Mouse (Mus musculus) layer of hippocampus, postnatal 36 days (tissue): ENCODE data around the gene Tm9sf1. TPM values are rescaled to one million over a fixed set of nuclear protein-coding genes. Genes with fewer than 3 reads are reported as not detected.

Experiments
- DNase-seq, 2 experiments: peaks; one replicate each; pipeline ENCODE4 v3.0.0; 2022
- total RNA-seq, 2 experiments: library from RNA; stranded (reverse); gene quantifications; 2 replicates each; pipeline ENCODE4 v1.2.3; 2021

Gene Tm9sf1
- total RNA-seq, 2 experiments from 2014 or later = 43.4 to 44.3 TPM

DNA sequence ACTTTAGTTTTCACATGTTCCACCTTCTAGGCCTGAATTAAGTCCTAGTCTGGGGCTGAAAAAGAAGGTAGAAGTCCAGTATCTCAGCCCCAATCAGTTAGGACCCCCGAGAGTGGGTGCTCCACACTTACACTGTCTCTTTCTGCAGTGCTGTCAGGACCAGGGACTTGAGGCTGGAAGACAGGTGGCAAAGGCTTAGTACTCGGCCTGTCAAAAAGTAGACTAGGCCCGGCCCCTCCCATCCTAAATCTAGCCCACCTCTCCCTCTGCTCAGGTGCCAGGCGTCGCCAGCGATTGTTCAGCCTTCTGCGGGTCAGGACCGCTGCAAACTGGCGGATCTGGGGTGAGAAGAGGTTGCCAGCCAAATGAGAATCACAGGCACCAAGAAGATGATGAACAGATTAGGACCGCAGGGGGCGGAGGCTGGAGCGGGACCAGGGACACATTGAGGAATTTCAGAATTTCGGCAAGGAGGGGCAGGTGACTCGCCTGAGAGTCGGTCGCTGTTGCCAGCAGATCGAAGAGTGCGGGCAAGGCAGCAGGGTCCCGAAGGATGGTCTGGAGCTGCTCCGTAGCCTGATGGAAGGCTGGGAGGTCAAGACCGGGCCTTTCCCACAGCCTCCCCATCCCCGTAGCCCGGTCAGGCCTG is 8.6 kb downstream of the Tm9sf1 start:
- peak; percentile 30 to 31 for DNase-seq

DNA sequence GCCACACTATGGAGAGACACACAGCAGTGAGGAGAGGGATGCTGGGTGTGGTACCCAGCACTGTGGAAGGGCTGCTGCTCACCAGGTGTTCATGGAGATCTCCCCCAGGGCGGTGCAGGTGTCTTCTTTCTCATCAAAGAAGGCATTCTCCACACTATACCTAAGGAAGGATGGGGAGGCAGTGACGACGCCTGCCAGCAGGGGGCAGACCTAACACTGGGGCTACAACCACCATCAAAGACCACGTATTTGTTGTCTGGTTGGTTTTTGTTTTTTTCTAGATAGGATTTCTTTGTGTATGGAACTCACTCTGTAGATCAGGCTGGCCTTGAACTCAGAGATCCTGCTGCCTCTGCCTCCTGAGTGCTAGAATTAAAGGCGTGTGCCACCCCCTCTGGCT is 14.3 kb downstream of the Tm9sf1 start:
- DNase-seq = no peak

DNA sequence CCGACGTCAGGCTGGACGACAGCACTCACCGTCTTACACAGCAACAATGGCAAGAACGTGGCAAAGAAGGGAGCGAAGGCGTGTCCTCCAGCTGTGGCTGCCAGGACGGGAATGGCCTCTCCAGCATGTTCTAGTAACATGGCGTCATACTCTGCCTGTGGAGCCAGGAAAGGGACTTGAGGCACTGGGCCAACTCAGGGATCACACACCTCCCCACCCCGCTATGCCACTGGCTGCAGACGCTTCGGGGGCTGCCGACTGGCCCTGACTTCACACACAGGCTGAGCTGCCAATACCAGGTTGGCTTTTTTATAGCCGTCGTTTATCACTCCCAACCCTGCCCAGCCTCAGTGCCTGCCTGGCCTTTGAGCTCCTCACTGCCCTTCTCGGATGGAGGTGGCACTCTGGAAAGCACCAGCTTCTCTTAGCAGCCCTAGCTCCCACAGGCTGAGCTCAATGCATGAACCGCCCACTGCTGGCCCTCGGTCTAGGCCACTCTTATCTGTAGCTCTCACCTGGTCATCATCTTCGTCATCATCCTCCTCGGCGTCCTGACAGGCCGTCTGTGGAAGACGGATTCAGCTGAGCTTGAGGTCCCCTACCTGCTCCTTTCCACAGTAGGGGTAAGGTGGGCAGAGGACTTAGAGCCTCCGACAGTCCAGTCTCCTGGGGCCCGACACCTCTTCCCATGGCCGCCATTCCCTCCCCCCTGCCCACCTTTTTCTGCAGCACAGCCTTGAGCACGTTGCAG is 15.4 kb downstream of the Tm9sf1 start:
- DNase-seq = no peak

DNA sequence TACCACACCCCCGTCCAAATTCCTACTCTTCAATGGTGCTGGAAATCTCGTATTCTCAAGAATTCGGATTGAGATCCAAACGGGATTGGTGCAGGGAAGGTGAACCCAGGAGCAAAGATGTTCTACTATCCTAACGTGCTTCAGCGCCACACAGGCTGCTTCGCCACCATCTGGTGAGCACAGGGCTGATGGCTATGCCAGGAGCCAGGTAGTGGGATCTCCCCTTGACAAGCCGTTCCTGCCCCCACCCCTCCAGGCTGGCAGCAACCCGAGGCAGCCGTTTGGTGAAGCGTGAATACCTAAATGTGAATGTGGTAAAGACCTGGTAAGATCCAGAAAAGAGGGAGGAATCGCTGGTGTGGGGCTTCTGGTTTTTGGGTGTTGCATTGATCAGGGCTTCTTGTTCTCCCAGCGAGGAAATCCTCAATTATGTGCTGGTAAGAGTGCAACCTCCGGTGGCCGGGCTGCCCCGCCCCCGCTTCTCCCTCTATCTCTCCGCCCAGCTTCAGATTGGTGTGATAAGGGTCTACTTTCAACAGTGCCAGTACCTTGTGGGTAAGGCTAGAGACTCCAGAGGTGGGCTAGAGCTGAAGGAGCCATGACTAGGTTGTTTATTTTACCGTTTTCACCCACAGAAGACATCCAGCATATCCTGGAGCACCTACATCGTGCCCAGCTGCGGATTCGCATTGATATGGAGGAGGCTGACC is 25.0 kb downstream of the Tm9sf1 start:
- DNase-seq = no peak

DNA sequence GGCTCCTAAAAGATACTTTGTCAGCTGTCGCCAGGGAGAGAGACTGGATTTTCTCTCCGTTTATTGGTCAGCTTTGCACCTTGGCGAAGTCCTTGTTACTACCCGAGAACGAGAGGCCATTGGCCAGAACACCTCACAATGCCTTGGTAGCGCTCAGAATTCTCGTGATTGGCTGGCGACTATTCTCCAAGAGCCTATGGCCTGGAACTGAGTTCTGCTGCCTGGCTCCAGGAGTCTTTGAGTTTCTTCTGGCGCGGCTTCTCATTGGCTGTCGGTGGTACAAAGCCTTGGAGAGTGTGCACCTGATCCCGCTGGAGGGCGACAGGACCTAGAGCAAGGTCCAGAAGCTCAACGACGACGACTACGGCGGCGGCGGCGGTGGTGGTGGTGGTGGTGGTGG is 25.8 kb downstream of the Tm9sf1 start, which contains the start of gene Rec8:
Gene Rec8, plus strand, starts transcription at position 216 of the 400 bp plus-strand sequence.
- no peak for DNase-seq

DNA sequence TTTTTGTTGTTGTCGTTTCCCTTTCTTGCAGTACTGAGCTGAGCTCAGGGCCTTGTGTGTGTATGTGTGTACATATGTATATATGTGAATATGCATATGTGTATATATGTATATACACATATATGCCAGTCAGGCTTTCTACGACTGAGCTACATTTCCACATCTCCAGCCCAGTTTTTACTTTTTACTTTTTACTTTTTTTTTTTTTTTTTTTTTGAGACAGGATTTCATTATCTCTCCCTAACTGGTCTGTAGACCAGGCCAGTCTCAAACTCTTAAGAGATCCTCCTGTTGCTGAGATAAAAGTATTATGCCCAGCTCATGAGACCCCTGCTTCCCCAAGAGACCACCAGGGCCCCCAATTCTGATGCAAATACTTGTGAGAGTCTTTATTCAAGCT is 26.8 kb downstream of the Tm9sf1 start:
- DNase-seq = no peak

DNA sequence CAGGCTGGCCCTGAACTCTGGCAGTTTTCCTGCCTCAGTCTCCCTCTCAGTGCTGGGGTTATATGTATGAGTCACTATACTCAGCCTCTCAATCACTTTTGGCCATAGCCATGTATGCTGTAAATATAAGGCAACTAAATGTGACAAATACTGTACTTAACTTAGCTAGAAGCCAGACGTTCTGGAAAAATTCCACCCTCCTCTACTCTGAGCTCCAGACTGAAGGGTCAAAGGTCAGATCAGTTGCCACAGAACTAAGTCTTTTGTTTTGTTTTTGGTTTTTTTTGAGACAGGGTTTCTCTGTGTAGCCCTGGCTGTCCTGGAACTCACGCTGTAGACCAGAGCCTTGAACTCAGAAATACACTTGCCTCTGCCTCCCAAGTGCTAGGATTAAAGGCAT is 27.7 kb downstream of the Tm9sf1 start:
- DNase-seq = no peak

DNA sequence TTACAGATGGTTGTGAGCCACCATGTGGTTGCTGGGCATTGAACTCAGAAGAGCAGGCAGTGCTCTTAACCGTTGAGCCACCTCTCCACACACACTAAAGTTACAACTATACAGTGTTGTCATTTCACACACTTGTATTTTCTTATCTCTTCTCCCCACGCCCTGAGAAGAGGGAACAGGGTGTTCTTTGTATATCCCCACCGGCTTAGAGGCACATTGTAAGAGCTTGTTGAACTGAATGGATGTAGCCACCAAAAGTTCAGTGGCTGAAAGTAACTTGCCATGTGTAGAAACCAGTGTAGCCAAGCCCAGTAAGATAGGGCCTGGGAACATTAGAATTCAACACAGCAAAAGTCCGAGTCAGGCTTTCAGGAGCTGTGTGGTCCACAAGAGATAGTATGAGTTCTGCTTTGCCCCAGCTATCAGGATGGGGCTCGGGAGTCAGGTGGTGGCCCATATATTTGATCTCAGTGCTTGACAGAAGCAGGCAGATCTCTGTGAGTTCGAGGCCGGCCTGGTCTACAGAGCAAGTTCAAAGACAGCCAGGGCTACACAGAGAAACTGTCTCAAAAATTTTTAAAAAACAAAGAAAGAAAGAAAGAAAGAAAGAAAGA is 28.9 kb downstream of the Tm9sf1 start:
- no peak for DNase-seq

DNA sequence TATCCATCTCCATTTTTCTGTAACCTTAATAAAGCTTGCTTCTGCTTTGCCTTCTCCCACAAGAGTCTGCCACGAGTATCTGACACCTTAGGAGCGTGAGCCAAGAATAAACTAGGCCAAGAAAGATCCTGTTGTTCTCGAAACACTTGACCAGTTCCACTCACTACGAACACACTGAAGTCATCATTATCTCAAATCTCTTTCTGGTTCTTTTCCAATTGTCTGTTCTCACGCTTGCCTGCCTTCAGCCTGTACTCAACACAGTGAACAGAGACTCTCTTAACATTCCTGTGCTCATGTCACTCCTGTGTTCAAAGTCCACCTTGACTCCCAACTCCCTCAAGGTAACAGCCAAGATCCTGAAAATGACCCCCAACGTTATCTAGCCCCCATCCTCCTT is 30.3 kb downstream of the Tm9sf1 start:
- DNase-seq = no peak

DNA sequence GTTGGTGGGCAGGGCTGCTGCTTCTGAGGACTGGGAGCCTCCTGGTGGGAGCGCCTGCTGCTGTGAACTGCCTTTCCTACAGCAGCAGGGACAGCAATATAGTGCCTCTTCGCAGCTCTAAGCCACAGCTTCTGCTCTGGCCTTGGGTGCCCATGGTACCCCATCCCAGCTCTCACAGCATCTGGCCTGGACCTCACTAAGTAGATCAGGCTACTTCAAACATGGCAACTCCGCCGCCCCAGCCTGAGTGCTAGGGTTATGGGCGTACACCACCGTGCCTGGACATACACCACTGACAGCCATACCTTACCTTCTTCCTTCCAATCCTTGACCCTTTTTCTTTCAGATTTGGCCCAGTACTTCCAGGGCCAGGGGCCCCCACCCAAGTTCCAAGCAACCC is 35.3 kb downstream of the Tm9sf1 start:
- no peak for DNase-seq

DNA sequence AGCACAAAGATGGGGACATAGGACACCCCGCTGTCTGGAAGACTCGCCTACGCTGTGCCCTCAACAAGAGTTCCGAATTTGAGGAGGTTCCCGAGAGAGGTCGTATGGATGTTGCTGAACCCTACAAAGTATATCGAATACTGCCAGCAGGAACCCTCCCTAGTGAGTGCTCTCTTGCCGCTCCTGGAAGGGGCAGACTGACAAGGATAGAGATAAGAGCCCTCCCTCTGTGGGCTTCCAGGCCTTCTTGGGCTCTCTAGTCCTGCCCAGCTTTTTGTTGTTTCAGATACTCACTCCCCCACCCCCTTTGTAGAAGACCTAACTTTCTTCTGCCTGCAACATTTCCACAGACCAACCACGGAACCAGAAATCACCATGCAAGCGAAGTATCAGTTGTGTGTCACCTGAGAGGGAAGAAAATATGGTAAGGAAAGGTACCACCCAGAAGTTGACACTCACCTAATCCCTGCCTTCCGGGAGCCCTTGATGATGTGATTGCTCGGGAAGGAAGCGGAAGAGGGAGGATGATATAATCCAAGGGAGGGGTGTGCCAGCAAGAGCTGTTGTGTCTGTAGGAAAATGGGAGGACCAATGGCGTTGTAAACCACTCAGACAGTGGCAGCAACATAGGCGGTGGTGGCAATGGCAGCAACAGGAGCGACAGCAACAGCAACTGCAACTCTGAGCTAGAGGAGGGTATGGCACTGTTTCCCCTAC is 37.7 kb downstream of the Tm9sf1 start:
- DNase-seq = no peak

DNA sequence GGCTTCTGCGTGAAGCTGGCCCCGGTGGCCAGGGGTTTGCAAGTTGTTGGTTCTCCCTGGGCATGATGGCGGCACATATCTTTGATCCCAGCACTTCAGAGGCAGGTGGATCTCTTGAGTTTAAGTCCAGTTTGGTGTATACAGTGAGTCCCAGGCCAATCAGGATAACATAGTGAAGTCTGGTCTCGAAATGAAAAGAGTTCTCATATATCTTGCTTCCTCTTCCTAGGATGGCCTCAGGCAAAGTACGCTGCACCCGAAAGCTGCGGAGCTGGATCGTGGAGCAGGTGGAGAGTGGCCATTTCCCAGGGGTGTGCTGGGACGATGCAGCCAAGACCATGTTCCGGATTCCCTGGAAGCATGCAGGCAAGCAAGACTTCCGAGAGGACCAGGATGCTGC is 38.8 kb downstream of the Tm9sf1 start:
- DNase-seq = no peak

DNA sequence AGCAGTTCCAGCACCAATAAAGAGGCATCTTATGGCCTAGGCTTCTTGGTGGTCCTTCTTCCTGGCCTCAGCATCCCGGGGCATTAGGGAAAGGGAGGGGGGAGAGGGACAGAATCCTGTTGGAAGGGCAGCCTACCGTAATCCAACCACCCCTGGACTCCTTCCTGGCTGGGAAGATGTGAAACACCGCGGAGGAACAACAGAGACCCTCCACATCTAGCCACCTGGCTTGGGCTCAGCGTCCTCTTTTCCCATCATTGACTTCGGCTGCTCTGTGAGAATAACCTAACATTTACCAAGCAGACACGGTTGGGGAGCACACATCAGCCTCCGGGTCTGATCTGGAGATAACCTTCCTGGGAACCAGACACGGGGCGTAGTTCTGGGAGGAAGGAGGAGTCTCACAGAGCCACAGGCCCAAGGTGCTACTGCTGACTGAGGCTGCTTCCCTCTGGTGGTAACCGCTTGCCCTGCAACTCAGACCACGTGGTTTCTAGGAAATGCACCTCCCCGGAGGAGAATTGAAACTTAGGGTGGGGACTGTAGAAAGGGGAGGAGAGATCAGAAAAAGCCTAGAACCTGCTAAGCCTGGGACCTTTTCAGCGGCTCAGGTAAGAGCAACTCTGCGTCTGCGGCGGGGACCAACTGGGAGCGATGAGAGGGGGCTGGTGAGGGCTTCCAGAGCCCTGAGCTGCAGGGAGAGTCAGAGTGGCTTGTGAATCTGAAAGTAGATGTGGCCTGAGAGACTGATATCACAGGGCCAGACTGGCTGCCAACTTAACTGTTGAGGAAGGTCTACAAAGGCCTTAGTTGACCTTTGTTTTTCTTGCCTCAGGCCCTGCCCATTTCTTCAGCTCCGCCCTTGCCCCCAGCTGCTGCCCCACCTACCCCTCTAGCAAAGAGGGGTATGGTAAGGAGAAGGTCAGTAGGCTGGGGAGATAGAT is 39.7 kb downstream of the Tm9sf1 start:
- DNase-seq = peak; percentile 77 to 78

DNA sequence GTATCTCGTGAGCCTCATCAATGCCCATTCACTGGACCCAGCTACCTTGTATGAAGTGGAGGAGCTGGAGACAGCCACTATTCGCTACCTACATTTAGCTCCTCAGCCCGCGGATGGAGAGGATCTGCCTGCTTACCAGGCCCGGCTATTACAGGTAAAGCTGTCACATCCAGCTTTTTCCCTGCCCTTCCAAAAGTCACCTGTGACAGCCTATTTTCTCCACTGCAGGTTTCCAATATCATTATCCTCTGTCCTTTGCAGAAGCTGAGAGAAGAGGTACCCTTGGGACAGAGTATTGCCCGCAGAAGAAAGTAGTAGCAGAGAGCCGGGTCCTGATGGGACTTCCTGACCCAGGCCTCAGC is 40.4 kb downstream of the Tm9sf1 start, which contains the start of gene Irf9:
Gene Irf9, plus strand, starts transcription at position 301 of the 362 bp plus-strand sequence.
- no peak for DNase-seq

DNA sequence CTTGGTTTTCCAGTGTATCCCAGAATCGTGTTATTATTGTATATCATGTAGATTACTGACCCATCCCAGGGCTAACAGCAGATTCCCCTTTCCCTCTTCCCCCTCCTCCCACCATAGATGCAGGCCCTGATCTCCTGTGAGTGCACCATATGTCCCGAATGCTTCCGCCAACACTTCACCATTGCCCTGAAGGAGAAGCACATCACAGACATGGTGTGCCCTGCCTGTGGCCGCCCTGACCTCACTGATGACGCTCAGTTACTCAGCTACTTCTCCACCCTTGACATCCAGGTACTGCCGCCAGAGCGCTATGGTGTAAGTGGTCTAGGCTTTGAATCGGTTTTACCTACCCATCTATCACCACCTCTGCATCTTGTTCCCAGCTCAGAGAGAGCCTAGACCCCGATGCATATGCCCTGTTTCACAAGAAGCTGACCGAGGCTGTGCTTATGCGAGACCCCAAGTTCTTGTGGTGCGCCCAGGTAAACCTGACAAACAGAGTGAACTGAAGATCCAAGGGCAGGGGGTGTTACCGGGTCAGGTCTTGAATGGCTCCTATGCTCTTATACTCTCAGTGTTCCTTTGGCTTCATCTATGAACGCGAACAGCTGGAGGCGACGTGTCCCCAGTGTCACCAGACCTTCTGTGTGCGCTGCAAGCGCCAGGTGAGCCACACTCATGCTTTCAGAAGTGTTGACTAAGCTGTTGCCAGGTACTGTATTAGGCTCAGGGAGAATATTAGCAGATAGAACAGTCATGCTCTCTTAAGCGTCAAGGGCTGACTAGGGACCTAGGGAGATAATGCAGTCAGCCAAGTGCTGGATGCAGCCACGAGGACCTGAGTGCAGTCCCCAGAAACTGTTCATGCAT is 44.9 kb downstream of the Tm9sf1 start:
- no peak for DNase-seq

DNA sequence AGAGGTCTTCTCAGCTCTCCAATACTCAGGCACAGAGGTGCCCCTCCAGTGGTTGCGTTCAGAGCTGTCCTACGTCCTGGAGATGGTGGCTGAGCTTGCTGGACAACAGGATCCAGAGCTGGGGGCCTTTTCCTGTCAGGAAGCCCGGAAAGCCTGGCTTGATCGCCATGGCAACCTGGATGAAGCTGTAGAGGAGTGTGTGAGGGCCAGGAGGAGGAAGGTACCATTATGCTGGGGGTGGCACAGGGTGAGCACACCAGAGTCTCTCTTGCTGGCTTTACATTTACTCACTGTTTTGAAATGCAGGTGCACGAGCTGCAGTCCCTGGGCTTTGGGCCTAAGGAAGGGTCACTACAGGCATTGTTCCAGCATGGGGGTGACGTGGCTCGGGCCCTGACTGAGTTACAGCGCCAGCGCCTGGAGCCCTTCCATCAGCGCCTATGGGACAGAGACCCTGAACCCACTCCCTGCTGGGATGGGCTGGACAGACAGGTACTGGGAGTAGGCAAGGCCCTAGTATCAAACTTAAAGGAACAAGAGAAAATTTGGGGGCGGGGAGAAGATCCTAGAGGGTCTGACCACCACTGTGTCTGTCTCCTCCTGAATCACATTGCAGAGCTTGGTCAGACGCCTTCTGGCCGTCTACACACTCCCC is 47.4 kb downstream of the Tm9sf1 start:
- DNase-seq = peak; percentile 28 to 29

DNA sequence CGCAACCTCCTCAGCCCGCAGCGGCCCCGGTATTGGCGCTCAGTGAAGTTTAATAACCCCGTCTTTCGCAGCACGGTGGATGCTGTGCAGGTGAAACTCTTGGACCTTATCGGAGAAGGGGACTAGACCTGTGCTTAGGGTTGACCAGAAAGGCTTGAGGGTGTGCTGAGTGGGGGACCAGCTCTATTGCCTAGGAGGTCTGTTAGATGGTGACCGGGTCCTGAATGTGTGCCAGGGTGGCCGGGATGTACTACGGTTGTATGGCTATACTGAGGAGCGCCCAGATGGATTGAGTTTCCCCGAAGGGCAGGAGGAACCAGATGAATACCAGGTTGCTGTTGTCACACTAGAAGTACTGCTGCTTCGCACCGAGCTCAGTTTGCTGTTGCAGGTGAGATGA is 51.4 kb downstream of the Tm9sf1 start:
- DNase-seq = no peak

DNA sequence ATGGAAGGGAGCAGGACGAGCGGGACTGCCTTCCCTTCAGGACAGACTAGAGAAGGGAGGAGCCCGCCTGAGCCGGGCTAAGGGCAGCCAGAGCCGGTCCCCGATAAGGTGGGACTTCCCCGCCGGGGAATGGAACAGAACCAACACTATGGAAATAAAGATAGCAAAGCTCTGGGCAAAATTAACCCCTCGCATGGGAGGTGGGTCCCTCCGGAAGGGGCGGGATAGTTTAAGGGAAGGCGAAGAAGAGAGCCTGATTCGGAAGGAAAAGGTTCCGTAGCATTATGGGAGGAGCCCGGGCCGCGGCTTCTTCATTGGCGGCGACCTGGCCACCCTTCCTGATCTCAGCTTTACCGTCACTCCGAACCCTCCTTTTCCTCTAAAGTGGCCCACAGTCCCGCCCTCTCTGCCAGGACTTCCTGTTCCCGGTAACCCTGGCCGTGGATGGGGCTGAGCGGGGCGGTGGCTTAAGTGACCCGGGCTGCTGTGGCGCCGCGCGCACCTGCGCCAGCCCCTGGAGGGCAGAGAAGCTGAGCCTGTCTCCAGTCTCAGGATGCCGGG is 52.2 kb downstream of the Tm9sf1 start, which contains the start of gene Rnf31:
Gene Rnf31, plus strand, starts transcription at position 378 of the 561 bp plus-strand sequence.
- DNase-seq = peak; percentile 89 to 92

DNA sequence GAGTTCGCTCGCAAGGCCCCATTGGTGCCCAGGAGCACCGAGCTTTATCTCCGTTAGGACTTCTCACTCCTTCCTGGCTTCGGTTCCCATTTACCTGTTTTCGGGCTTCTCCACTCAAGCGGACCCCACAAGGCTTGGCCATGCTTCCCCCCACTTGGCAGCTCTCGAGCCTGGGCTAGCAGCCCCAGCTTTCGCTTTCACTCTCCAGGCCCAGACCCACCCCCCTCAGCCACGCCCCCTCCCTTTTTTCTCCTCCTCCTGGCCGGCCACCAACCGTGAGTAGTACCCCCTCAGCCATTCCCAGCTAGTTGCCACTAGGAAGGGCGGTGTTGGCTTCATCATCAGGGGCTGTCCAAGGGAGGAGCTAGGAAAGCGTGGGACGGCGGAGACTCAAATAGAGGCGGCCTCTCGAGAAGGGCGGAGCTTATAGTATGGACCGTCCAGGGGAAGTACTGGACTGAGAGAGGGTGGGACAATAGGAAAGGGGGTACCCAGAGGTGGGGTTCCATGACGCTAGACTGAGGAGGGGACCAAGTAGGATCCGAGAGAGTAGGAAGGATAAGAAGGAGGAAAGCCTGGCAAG is 52.8 kb downstream of the Tm9sf1 start, which contains the start of gene Psme2:
Gene Psme2, minus strand, starts transcription at position 366 of the 583 bp plus-strand sequence.
- peak; percentile 91 for DNase-seq
